Mouse (Mus musculus): ENCODE results near the gene Lrrc8c. TPM values are rescaled to one million over a fixed set of nuclear protein-coding genes. Genes with fewer than 3 reads are reported as not detected.

The Lrrc8c gene
- polyA plus RNA-seq, 1 experiment from 2014 or later, result 14.7 TPM

DNA sequence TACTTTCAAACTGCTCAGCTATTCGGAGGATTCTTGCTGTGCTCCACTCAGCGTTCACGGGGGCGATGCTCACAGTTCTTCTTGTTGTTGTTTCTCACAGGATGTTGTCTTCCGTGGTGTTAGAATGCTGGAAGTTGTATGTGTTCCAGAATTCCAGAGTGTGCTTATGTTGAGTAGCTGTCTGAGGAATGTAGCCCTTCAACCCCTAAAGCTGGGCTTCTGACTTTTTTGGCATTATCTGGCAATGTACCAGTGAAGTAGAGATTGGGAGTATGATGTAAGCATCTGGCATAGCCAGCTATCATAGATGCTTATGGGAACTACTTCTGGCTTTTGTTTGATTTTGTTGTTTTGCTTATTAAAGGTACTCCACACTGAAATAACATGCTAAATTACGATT lies 11.4 kb downstream of the Lrrc8c start:
- 75% methylated on average over 6 of the region's 6 CpGs for WGBS
- H3K4me3 ChIP-seq (replicated peaks), result no peak overlapping the region
- H3K9me3 ChIP-seq (replicated peaks), result no peaks in the 10 kb centered on the region
- no peak overlapping the region for H3K27ac ChIP-seq (replicated peaks)
- no peak for ATAC-seq (ENCODE audit: low FRiP score)
- H3K4me2 ChIP-seq, result no peak overlapping the region
- no peaks in the 10 kb centered on the region for H3K27me3 ChIP-seq (replicated peaks)
- no peaks in the 10 kb centered on the region for H3K36me3 ChIP-seq
- H3K9ac ChIP-seq (replicated peaks), result no peak overlapping the region
- H3K4me1 ChIP-seq, result no peaks in the 10 kb centered on the region

DNA sequence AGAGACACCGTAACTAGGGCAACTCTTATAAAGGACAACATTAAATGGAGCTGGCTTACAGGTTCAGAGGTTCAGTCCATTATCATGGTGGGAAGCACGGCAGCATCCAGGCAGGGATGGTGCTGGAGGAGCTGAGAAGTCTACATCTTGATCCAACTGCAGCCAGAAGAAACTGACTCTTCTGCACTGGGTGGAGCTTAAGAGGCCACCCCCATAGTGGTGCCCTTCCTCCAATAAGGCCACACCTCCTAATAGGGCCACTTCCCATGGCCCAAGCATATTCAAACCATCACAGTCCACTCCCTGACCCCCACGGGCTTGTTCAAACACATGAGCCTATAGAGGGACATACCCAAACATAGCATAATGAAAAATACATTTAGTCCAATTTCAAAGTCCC lies 16.0 kb downstream of the Lrrc8c start:
- no peaks in the 10 kb centered on the region for H3K27me3 ChIP-seq (replicated peaks)
- 95% methylated on average over 3 of the region's 3 CpGs for WGBS
- no peak for ATAC-seq (ENCODE audit: low FRiP score)

DNA sequence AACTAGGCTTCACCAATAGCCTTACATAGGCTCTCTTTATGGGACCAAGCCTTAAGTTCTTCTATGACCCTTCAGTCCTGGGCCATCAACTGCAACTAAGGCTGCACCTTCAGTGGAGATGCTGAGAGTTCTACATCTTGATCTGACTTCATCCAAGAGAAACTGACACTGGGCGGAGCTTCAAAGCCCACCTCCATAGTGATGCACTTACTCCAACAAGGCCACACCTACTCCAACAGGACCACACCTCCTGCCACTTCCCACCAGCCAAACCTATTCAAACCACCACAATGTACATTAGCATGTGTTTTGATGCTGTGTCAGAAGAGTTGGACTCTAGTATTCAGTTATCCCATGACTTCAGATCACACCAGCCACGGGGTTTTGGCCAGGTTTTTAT lies 17.0 kb downstream of the Lrrc8c start:
- no peak overlapping the region for H3K4me2 ChIP-seq
- H3K9ac ChIP-seq (replicated peaks), result no peak overlapping the region
- no peak overlapping the region for H3K27ac ChIP-seq (replicated peaks)
- 96% methylated on average over 2 of the region's 2 CpGs for WGBS
- no peaks in the 10 kb centered on the region for H3K9me3 ChIP-seq (replicated peaks)
- H3K4me1 ChIP-seq, result no peaks in the 10 kb centered on the region
- ATAC-seq (ENCODE audit: low FRiP score), result no peak
- H3K27me3 ChIP-seq (replicated peaks), result no peaks in the 10 kb centered on the region
- 0 out of 2 replicates have a peak, but pooled peaks cover 9% of the 10 kb centered on the region for H3K36me3 ChIP-seq
- no peak overlapping the region for H3K4me3 ChIP-seq (replicated peaks)

More for the DNA sequence above, 16.0 kb downstream of the Lrrc8c start:
- Histone ChIP-seq H3K27ac (replicated peaks) (no peak overlapping the region), H3K4me1 (no peaks in the 10 kb centered on the region), H3K4me3 (replicated peaks) (no peak overlapping the region), H3K4me2 (no peak overlapping the region), H3K9ac (replicated peaks) (no peak overlapping the region), H3K36me3 (0 out of 2 replicates have a peak, but pooled peaks cover 4% of the 10 kb centered on the region), H3K9me3 (replicated peaks) (no peaks in the 10 kb centered on the region)

DNA sequence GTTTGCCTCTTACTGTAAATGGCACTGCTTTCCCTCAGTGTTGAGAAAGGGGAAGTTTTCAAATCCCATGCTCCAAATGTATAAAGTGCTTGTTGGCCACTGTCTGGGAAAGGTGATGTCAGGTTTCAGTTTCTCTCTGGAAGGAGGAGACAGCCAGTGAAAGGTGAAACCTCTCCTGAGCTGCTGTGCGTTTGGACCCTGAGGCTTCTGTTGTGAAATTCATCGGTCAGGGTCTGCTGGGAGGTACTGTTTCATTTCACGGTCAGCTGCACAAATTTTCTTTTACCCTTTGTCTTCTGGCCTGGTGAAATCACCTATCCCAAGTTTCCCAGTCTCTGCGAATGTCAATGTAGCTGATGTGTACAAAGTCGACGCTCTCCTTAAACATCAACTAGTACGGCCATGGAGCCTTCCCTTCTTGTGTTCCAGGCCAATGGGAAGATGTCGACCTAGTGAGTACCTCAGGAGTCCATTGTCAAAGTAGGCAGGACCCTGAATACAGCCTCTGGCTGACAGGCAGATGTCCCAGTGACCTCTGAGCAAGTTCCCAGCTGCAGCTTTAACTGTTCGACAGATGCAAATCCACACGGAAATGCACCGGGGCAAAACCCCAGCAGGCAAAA lies 18.0 kb downstream of the Lrrc8c start:
- H3K9ac ChIP-seq (replicated peaks), result no peak overlapping the region
- H3K4me1 ChIP-seq, result no peaks in the 10 kb centered on the region
- H3K27me3 ChIP-seq (replicated peaks), result no peaks in the 10 kb centered on the region
- H3K4me3 ChIP-seq (replicated peaks), result no peak overlapping the region
- H3K36me3 ChIP-seq, result 0 out of 2 replicates have a peak, but pooled peaks cover 9% of the 10 kb centered on the region
- no peaks in the 10 kb centered on the region for H3K9me3 ChIP-seq (replicated peaks)
- no peak for ATAC-seq (ENCODE audit: low FRiP score)
- H3K4me2 ChIP-seq, result no peak overlapping the region
- 80% methylated on average over 11 of the region's 11 CpGs for WGBS
- H3K27ac ChIP-seq (replicated peaks), result no peak overlapping the region

DNA sequence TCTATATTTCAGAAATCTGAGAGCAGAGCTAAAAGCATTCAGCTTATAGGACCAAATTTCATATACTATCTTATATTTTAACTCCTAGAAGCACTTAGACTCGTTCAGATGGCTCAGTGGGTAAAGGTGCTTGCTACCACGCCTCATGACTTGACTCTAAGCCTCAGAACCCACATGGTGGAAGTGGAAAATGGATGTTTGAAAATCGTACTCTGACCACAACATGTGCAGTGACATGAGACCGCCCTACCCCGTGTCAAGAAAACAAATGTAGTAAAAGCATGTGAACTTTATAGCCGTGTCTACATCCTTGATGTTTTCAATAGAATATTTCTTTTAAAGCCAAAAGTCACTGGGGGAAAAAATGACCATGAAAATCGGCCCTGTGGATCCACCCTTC lies 21.9 kb downstream of the Lrrc8c start:
- Histone ChIP-seq H3K9ac (replicated peaks) (no peak overlapping the region), H3K4me1 (no peaks in the 10 kb centered on the region), H3K4me2 (no peak overlapping the region), H3K4me3 (replicated peaks) (no peak overlapping the region), H3K27me3 (replicated peaks) (no peaks in the 10 kb centered on the region), H3K9me3 (replicated peaks) (no peaks in the 10 kb centered on the region), H3K27ac (replicated peaks) (no peak overlapping the region), H3K36me3 (0 out of 2 replicates have a peak, but pooled peaks cover 9% of the 10 kb centered on the region)
- 91% methylated on average over 7 of the region's 7 CpGs for WGBS
- no peak for ATAC-seq (ENCODE audit: low FRiP score)

DNA sequence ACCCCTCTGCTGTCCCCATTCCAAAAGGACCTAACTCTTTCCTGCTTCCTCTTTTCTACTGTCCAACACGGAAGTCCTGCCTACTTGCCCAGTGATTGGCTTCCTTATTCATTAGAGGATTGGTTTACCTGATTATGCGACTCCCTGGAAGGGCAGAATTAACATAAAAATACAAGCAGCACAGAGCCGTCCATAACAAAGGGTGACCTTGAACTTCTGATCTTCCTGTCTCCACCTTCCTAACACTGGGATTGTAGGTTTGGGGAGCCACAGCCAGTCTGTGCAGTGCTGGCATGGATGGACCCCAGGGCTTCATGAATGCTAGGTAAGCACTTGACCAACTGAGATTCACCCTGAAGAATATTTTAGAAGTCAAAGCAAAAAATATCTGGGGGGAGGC lies 25.9 kb downstream of the Lrrc8c start:
- 41% methylated on average over 3 of the region's 3 CpGs for WGBS
- no peaks in the 10 kb centered on the region for H3K4me1 ChIP-seq
- no peak overlapping the region for H3K4me3 ChIP-seq (replicated peaks)
- ATAC-seq (ENCODE audit: low FRiP score), result no peak
- H3K36me3 ChIP-seq, result 0 out of 2 replicates have a peak, but pooled peaks cover 6% of the 10 kb centered on the region
- no peak overlapping the region for H3K27ac ChIP-seq (replicated peaks)
- no peaks in the 10 kb centered on the region for H3K9me3 ChIP-seq (replicated peaks)
- H3K27me3 ChIP-seq (replicated peaks), result no peaks in the 10 kb centered on the region
- H3K9ac ChIP-seq (replicated peaks), result no peak overlapping the region
- H3K4me2 ChIP-seq, result no peak overlapping the region

DNA sequence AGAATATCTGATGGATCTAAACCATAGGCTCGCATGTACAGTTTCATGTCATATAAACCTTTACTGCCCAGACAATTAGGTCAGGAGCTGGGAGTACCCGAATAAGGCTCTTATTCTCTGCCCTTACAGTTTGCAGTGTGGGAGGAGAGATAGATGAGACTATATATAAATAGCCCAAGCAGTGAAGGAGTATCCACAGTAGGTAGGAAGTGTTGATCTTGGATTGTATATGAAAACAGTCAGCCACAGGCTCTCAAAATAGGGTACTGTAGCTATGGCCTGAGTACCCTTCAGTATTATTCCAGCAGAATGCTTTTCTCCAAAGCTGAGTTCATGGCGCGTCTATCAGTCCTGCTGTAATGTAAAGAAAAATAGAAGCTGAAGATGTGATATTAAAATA lies 27.9 kb downstream of the Lrrc8c start:
- no peak overlapping the region for H3K4me2 ChIP-seq
- no peaks in the 10 kb centered on the region for H3K27me3 ChIP-seq (replicated peaks)
- 91% methylated on average over 4 of the region's 4 CpGs for WGBS
- H3K4me1 ChIP-seq, result no peaks in the 10 kb centered on the region
- H3K27ac ChIP-seq (replicated peaks), result no peak overlapping the region
- no peak for ATAC-seq (ENCODE audit: low FRiP score)
- H3K36me3 ChIP-seq, result no peaks in the 10 kb centered on the region
- no peaks in the 10 kb centered on the region for H3K9me3 ChIP-seq (replicated peaks)
- H3K4me3 ChIP-seq (replicated peaks), result no peak overlapping the region
- no peak overlapping the region for H3K9ac ChIP-seq (replicated peaks)

DNA sequence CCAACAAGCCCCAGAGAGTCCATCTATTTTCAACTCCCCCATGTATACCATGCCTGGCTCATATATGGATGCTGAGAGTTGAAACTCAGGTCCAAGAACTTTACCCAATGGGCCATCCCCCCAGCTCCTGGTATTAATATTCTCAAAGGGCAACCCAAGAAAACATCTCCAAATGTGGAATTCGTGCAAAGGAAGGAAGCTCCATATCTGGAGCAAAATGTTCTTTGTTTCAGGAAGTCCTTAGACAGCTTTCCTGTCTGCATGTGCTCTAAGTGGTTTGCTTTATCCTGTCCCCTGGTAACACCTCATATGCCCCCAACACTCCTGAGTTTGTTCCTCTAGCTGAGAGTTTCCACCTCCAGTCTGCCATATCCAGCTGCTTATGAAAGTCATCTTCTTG lies 32.6 kb downstream of the Lrrc8c start:
- WGBS, result 86% methylated on average over 1 of the region's 1 CpGs
- H3K27ac ChIP-seq (replicated peaks), result no peak overlapping the region
- H3K27me3 ChIP-seq (replicated peaks), result no peaks in the 10 kb centered on the region
- ATAC-seq (ENCODE audit: low FRiP score), result no peak
- no peaks in the 10 kb centered on the region for H3K4me1 ChIP-seq
- no peak overlapping the region for H3K4me2 ChIP-seq
- H3K36me3 ChIP-seq, result no peaks in the 10 kb centered on the region
- no peaks in the 10 kb centered on the region for H3K9me3 ChIP-seq (replicated peaks)
- H3K4me3 ChIP-seq (replicated peaks), result no peak overlapping the region
- H3K9ac ChIP-seq (replicated peaks), result no peak overlapping the region

DNA sequence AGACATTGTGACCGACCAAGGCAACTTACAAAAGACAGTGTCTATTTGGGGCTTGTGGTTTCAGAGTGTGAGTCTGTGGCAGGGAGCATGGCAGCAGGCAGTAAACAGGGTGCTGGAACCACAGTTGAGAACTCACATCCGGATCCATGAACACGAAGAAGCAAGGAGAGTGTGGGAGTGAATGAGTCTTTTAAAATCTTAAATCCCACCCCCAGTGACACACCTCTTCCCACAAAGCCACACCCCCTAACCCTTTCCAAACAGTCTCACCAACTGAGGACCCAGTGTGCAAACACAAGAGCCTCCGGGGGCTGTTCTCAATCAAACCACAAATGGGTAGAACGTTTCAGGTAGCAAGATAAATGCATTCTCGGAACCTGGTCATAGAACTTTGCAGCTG lies 37.1 kb downstream of the Lrrc8c start:
- Histone ChIP-seq H3K9me3 (replicated peaks) (no peaks in the 10 kb centered on the region), H3K27me3 (replicated peaks) (no peaks in the 10 kb centered on the region), H3K4me2 (no peak overlapping the region), H3K27ac (replicated peaks) (no peak overlapping the region), H3K9ac (replicated peaks) (no peak overlapping the region), H3K4me1 (0 out of 2 replicates have a peak, but pooled peaks cover 2% of the 10 kb centered on the region), H3K36me3 (no peaks in the 10 kb centered on the region), H3K4me3 (replicated peaks) (no peak overlapping the region)
- WGBS, result 94% methylated on average over 6 of the region's 6 CpGs
- ATAC-seq (ENCODE audit: low FRiP score), result no peak

DNA sequence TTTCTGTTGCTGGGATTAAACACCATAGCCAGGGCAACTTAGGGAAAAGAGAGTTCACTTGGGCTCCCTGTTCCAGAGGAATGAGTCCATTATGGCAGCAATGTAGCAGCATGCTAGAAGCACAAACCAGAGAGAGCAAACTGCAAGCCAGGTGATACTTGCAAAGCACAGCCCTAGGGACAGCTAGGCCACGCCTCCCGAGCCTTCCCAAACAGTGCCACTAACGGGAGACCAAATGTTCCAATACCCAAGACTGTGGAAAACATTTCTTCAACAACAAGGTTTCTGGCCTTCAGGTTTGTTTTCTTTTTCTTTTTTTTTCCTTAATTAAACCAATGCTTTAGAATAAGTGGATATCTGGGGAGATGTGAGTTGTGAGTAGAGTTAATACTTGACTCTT lies 38.2 kb downstream of the Lrrc8c start:
- no peak overlapping the region for H3K4me2 ChIP-seq
- WGBS, result 97% methylated on average over 3 of the region's 3 CpGs
- 0 out of 2 replicates have a peak, but pooled peaks cover 2% of the 10 kb centered on the region for H3K4me1 ChIP-seq
- H3K27me3 ChIP-seq (replicated peaks), result no peaks in the 10 kb centered on the region
- H3K9ac ChIP-seq (replicated peaks), result no peak overlapping the region
- ATAC-seq (ENCODE audit: low FRiP score), result no peak
- H3K27ac ChIP-seq (replicated peaks), result no peak overlapping the region
- no peak overlapping the region for H3K4me3 ChIP-seq (replicated peaks)
- H3K9me3 ChIP-seq (replicated peaks), result no peaks in the 10 kb centered on the region
- H3K36me3 ChIP-seq, result no peaks in the 10 kb centered on the region

DNA sequence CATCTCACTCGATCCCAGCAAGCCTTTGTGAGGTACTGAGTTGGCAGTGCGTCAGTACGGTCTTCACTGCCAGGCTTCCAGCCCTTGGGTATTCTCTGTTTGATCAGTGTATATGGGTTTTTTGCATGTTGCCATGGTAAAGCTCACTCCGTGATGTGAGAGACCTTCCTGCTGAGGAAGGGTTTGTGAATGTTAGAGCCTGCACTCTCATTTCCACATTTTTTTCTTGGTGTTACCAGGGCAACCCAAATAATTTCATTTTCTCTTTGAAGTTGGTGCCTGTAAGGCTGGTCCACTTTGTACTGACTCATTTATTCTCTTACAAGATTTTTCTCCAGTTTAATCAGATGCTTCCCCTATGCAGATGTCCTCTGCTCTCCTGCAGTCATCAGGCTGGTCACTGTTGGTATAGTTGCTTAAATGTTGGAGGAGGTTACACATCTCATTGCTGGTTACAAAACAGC lies 38.6 kb downstream of the Lrrc8c start:
- Histone ChIP-seq H3K27me3 (replicated peaks) (no peaks in the 10 kb centered on the region), H3K9ac (replicated peaks) (no peak overlapping the region), H3K4me1 (0 out of 2 replicates have a peak, but pooled peaks cover 2% of the 10 kb centered on the region), H3K36me3 (no peaks in the 10 kb centered on the region), H3K27ac (replicated peaks) (no peak overlapping the region; the same call in 1 of the 2 replicates), H3K4me2 (no peak overlapping the region), H3K9me3 (replicated peaks) (no peaks in the 10 kb centered on the region), H3K4me3 (replicated peaks) (no peak overlapping the region)
- 39% methylated on average over 4 of the region's 4 CpGs for WGBS
- ATAC-seq (ENCODE audit: low FRiP score), result peak; percentile 53

DNA sequence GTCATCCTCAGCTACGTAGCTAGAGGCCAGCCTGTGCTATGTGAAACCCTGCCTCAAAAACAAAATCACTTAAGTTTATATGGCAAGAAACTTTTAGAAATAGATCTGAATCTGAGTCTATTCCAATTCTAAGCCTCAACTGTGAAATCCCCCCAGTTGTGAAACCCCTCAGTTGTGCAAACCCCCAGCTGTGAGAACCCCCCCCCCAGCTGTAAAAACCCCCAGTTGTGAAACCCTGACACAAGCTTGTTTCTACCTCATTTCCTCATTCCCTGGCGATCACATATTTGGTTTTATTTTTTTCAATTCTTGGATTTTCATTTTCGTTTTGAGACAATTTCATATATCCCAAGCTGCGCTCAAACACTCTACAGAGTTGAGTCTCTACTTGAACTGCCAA lies 39.3 kb downstream of the Lrrc8c start:
- ATAC-seq (ENCODE audit: low FRiP score), result no peak
- no peak overlapping the region for H3K27ac ChIP-seq (replicated peaks)
- 0 out of 2 replicates have a peak, but pooled peaks cover 2% of the 10 kb centered on the region for H3K4me1 ChIP-seq
- no peaks in the 10 kb centered on the region for H3K9me3 ChIP-seq (replicated peaks)
- H3K36me3 ChIP-seq, result no peaks in the 10 kb centered on the region
- 97% methylated on average over 4 of the region's 4 CpGs for WGBS
- no peaks in the 10 kb centered on the region for H3K27me3 ChIP-seq (replicated peaks)
- H3K9ac ChIP-seq (replicated peaks), result no peak overlapping the region
- H3K4me2 ChIP-seq, result no peak overlapping the region
- H3K4me3 ChIP-seq (replicated peaks), result no peak overlapping the region

Data from neural tube, embryonic 15.5 days (tissue).